Mouse (Mus musculus) MEL (cell line): Measurements from ENCODE around the gene Selenow. TPM values are rescaled to one million over a fixed set of nuclear protein-coding genes. Genes with fewer than 3 reads are reported as not detected.

Source experiments
- DNase-seq: peaks from one replicate; pipeline ENCODE4 v3.0.0; 2011; ENCODE audit warnings: low read depth, low spot score
- H3K27ac ChIP-seq: 2 replicates; pipeline ENCODE4 v1.5.1; 2012; ENCODE audit warnings: low read depth, mild to moderate bottlenecking, control low read depth, low read length, moderate library complexity; ENCODE audit not compliant: control insufficient read depth
- H3K27me3 ChIP-seq, 2 experiments: fragments of 150-350 bp in 1 of 2; sonication (generic) in 1 of 2; 2 replicates each; pipeline ENCODE4 v1.6.1; 2012; ENCODE audit warnings: low read length in 2 of 2, mild to moderate bottlenecking in 2 of 2, improper control_type of control experiment in 1 of 2, moderate library complexity in 1 of 2; ENCODE audit not compliant: insufficient read depth in 2 of 2, control insufficient read depth in 1 of 2
- H3K36me3 ChIP-seq, 2 experiments: 2 replicates each; pipeline ENCODE4 v1.6.1; 2012 to 2014; ENCODE audit warnings: low read length in 2 of 2, improper control_type of control experiment in 1 of 2, inconsistent platforms in 1 of 2, mild to moderate bottlenecking in 1 of 2; ENCODE audit not compliant: insufficient read depth in 2 of 2, control insufficient read depth in 1 of 2
- H3K4me1 ChIP-seq, 2 experiments: fragments of 150-350 bp in 1 of 2; sonication (generic) in 1 of 2; 2 replicates each; pipeline ENCODE4 v1.6.1; 2012; ENCODE audit warnings: low read length in 2 of 2, improper control_type of control experiment in 1 of 2, mild to moderate bottlenecking in 1 of 2; ENCODE audit not compliant: insufficient read depth in 2 of 2, control insufficient read depth in 1 of 2
- H3K4me3 ChIP-seq, 2 experiments: fragments of 150-350 bp in 1 of 2; sonication (generic) in 1 of 2; 2 replicates each; pipeline ENCODE4 v1.5.1; 2012; ENCODE audit warnings: low read depth in 2 of 2, low read length in 2 of 2, mild to moderate bottlenecking in 2 of 2, moderate library complexity in 2 of 2, control low read depth in 1 of 2, improper control_type of control experiment in 1 of 2; ENCODE audit not compliant: control insufficient read depth in 1 of 2, insufficient read depth in 1 of 2
- H3K79me2 ChIP-seq: 2 replicates; pipeline ENCODE4 v1.6.1; 2012; ENCODE audit warnings: mild to moderate bottlenecking, low read length, moderate library complexity; ENCODE audit not compliant: control insufficient read depth, poor library complexity, insufficient read depth
- H3K9ac ChIP-seq: 2 replicates; pipeline ENCODE4 v1.6.1; 2012; ENCODE audit warnings: low read depth, mild to moderate bottlenecking, control low read depth, low read length, moderate library complexity; ENCODE audit not compliant: control insufficient read depth, poor library complexity, severe bottlenecking
- H3K9me3 ChIP-seq: fragments of 150-350 bp; sonication (generic); replicated peaks from 2 replicates; pipeline ENCODE4 v1.6.1; 2012; ENCODE audit warnings: mild to moderate bottlenecking, low read length, improper control_type of control experiment, moderate library complexity; ENCODE audit not compliant: insufficient read depth
- BHLHE40 ChIP-seq: IDR thresholded peaks from 2 replicates; pipeline ENCODE4 v1.6.1; 2012; ENCODE audit warnings: low read depth, mild to moderate bottlenecking, inconsistent platforms, low read length, improper control_type of control experiment, borderline replicate concordance
- CHD1 ChIP-seq: IDR thresholded peaks from 2 replicates; pipeline ENCODE4 v1.6.1; 2012; ENCODE audit warnings: low read depth, mild to moderate bottlenecking, inconsistent platforms, low read length, improper control_type of control experiment
- CHD2 ChIP-seq: IDR thresholded peaks from 2 replicates; pipeline ENCODE4 v1.6.1; 2011; ENCODE audit warnings: low read length, improper control_type of control experiment
- CTCF ChIP-seq, 3 experiments: IDR thresholded peaks in 2 of 3; conservative IDR thresholded peaks in 1 of 3; 2 replicates each; pipeline ENCODE4 v1.5.1; 2011 to 2012; ENCODE audit warnings: low read length in 3 of 3, low read depth in 2 of 3, mild to moderate bottlenecking in 2 of 3, improper control_type of control experiment in 1 of 3, inconsistent platforms in 1 of 3, mixed read lengths in 1 of 3, moderate library complexity in 1 of 3; ENCODE audit not compliant: control insufficient read depth in 1 of 3, insufficient read depth in 1 of 3, poor library complexity in 1 of 3, severe bottlenecking in 1 of 3
- E2F4 ChIP-seq: IDR thresholded peaks from 2 replicates; pipeline ENCODE4 v1.6.1; 2011; ENCODE audit warnings: low read depth, low read length, improper control_type of control experiment, borderline replicate concordance
- ELF1 ChIP-seq: IDR thresholded peaks from 2 replicates; pipeline ENCODE4 v1.6.1; 2014; ENCODE audit warnings: low read depth, mild to moderate bottlenecking, inconsistent platforms, low read length, improper control_type of control experiment, moderate library complexity
- EP300 ChIP-seq, 2 experiments: IDR thresholded peaks; 2 replicates each; pipeline ENCODE4 v1.6.1; 2011; ENCODE audit warnings: improper control_type of control experiment in 2 of 2, low read length in 2 of 2, low read depth in 1 of 2, mild to moderate bottlenecking in 1 of 2
- GABPA ChIP-seq: IDR thresholded peaks from 2 replicates; pipeline ENCODE4 v1.6.1; 2012; ENCODE audit warnings: low read depth, mild to moderate bottlenecking, inconsistent platforms, low read length, improper control_type of control experiment, moderate library complexity
- JUND ChIP-seq: IDR thresholded peaks from 2 replicates; pipeline ENCODE4 v1.6.1; 2011; ENCODE audit warnings: low read depth, mild to moderate bottlenecking, improper control_type of control experiment, low read length
- KAT2A ChIP-seq: conservative IDR thresholded peaks from 2 replicates; pipeline ENCODE4 v1.6.1; 2012; ENCODE audit warnings: low read depth, low read length, improper control_type of control experiment, inconsistent platforms
- MAFK ChIP-seq: IDR thresholded peaks from 2 replicates; pipeline ENCODE4 v1.6.1; 2011; ENCODE audit warnings: low read depth, mild to moderate bottlenecking, low read length, improper control_type of control experiment, borderline replicate concordance
- MAX ChIP-seq: IDR thresholded peaks from 2 replicates; pipeline ENCODE4 v1.6.1; 2011; ENCODE audit warnings: low read length, improper control_type of control experiment
- MAZ ChIP-seq: IDR thresholded peaks from 2 replicates; pipeline ENCODE4 v1.6.1; 2012; ENCODE audit warnings: low read depth, mild to moderate bottlenecking, inconsistent platforms, low read length, improper control_type of control experiment
- MXI1 ChIP-seq: IDR thresholded peaks from 2 replicates; pipeline ENCODE4 v1.6.1; 2011; ENCODE audit warnings: mild to moderate bottlenecking, low read depth, low read length, improper control_type of control experiment
- MYB ChIP-seq: IDR thresholded peaks from 2 replicates; pipeline ENCODE4 v1.6.1; 2011; ENCODE audit warnings: mild to moderate bottlenecking, low read depth, low read length, improper control_type of control experiment
- MYC ChIP-seq: IDR thresholded peaks from 2 replicates; pipeline ENCODE4 v1.6.1; 2011; ENCODE audit warnings: low read depth, mild to moderate bottlenecking, low read length, improper control_type of control experiment, moderate library complexity
- NRF1 ChIP-seq: IDR thresholded peaks from 2 replicates; pipeline ENCODE4 v1.6.1; 2014; ENCODE audit warnings: low read depth, mild to moderate bottlenecking, inconsistent platforms, low read length, improper control_type of control experiment, moderate library complexity; ENCODE audit not compliant: poor library complexity, insufficient read depth, severe bottlenecking
- POLR2AphosphoS2 ChIP-seq: IDR thresholded peaks from 2 replicates; pipeline ENCODE4 v1.6.1; 2011; ENCODE audit warnings: low read length, improper control_type of control experiment
- POLR2AphosphoS5 ChIP-seq: IDR thresholded peaks from 2 replicates; pipeline ENCODE4 v1.6.1; 2012; ENCODE audit warnings: low read depth, borderline replicate concordance, mild to moderate bottlenecking, inconsistent platforms, low read length, moderate library complexity, mixed read lengths
- RAD21 ChIP-seq: IDR thresholded peaks from 2 replicates; pipeline ENCODE4 v1.6.1; 2011; ENCODE audit warnings: mild to moderate bottlenecking, low read depth, low read length, improper control_type of control experiment
- RCOR1 ChIP-seq: IDR thresholded peaks from 2 replicates; pipeline ENCODE4 v1.6.1; 2012; ENCODE audit warnings: low read depth, mild to moderate bottlenecking, inconsistent platforms, low read length, improper control_type of control experiment
- TAL1 ChIP-seq: IDR thresholded peaks from 2 replicates; pipeline ENCODE4 v1.6.1; 2012; ENCODE audit warnings: mild to moderate bottlenecking, inconsistent platforms, low read length, moderate library complexity, mixed read lengths
- TCF12 ChIP-seq: IDR thresholded peaks from 2 replicates; pipeline ENCODE4 v1.6.1; 2014; ENCODE audit warnings: low read depth, mild to moderate bottlenecking, inconsistent platforms, low read length, improper control_type of control experiment, moderate library complexity
- USF1 ChIP-seq: IDR thresholded peaks from 2 replicates; pipeline ENCODE4 v1.6.1; 2014; ENCODE audit warnings: low read depth, mild to moderate bottlenecking, inconsistent platforms, low read length, improper control_type of control experiment, moderate library complexity
- ZC3H11A ChIP-seq: IDR thresholded peaks from 2 replicates; pipeline ENCODE4 v1.6.1; 2012; ENCODE audit warnings: low read depth, mild to moderate bottlenecking, inconsistent platforms, low read length, improper control_type of control experiment
- ZKSCAN1 ChIP-seq: IDR thresholded peaks from 2 replicates; pipeline ENCODE4 v1.6.1; 2012; ENCODE audit warnings: low read depth, mild to moderate bottlenecking, inconsistent platforms, low read length, improper control_type of control experiment, moderate library complexity
- polyA plus RNA-seq, 2 experiments: library from polyadenylated mRNA; stranded (reverse) in 1 of 2; unstranded in 1 of 2; fragments of >175 nt in 1 of 2; fragments of >200 nt in 1 of 2; gene quantifications; 2 replicates each; pipeline versions ENCODE4 v1.2.1 to v1.2.4; 2012; ENCODE audit warnings: low replicate concordance in 2 of 2, low read depth in 1 of 2; ENCODE audit not compliant: insufficient read length in 2 of 2, insufficient read depth in 1 of 2, missing spikeins in 1 of 2
- total RNA-seq: library from RNA; depleted of rRNA; stranded (reverse); fragments of 300-350 nt; gene quantifications from 2 replicates; pipeline ENCODE4 v1.2.3, GENCODE M21; 2012

Selenow gene
- total and polyA plus RNA-seq, 3 experiments, result 13.1 to 71.2 TPM; not detected in 1

DNA sequence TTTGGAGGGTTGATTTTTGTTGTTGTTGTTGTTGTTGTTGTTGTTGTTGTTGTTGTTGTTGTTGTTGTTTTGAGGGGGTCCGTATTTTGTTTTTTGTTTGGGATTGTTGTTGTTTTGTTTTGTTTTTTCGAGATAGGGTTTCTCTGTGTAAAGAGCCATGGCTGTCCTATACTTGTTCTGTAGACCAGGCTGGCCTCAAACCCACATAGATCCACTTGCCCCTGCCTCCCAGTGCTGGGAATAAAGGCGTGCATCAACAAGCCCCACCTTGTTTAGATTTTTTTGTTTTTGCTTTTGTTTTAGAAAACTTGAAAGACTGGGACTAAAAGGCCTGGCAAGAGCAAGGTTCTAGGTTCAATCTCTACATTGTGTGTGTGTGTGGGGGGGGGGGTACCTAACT lies 40.4 kb downstream of the Selenow start:
- peaks cover 0 to 11% of the 10 kb centered on the region in 2 experiments; a peak in 3 of 4 replicates for H3K4me1 ChIP-seq
- H3K4me3 ChIP-seq, result no peak overlapping the region
- H3K9me3 ChIP-seq, result no peaks in the 10 kb centered on the region
- no peak for DNase-seq
- no peaks in the 10 kb centered on the region for H3K79me2 ChIP-seq
- TF ChIP-seq CTCF (IDR thresholded peaks at IDR 0.05 in 2 of 3, conservative IDR thresholded peaks at IDR 0.05 in 1 of 3; ENCODE audit: control insufficient read depth in 1 of 3, insufficient read depth in 1 of 3, low read depth in 2 of 3, low read length in 3 of 3, poor library complexity in 1 of 3, severe bottlenecking in 1 of 3), result no peak
- TF ChIP-seq CHD1, result no peak
- TF ChIP-seq ZC3H11A, result no peak
- no peak for TF ChIP-seq E2F4
- TF ChIP-seq MXI1, result no peak
- no peak for TF ChIP-seq POLR2AphosphoS2
- no peak for TF ChIP-seq JUND
- no peak for TF ChIP-seq MYC
- TF ChIP-seq KAT2A, result no peak
- TF ChIP-seq ELF1, result no peak
- no peak for TF ChIP-seq BHLHE40
- TF ChIP-seq MAZ, result no peak
- no peaks in the 10 kb centered on the region for H3K27me3 ChIP-seq
- H3K36me3 ChIP-seq, result peaks cover 0 to 6% of the 10 kb centered on the region in 2 experiments; a peak in 1 of 4 replicates
- no peak overlapping the region for H3K27ac ChIP-seq
- no peak overlapping the region for H3K9ac ChIP-seq

DNA sequence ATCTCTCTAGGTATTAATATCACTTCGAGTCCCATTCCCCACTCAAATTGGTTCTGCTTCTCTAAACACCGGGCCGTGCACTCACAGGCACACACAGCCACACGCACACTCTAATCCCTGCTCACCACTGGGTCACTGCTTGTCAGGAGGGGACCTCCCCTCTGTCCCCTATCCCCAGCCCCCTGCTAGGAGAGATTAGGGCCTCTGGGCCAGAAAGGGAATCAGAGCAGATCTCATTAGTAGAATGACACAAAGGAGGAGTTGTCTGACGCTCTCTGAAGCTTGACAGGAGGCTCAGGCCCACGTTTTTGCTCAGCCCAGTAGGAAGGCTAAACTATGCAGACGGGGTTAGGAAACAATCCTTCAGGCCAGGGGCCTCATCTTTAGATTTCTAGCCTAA lies 40.8 kb downstream of the Selenow start:
- H3K4me1 ChIP-seq, result peaks cover 0 to 11% of the 10 kb centered on the region in 2 experiments; a peak in 3 of 4 replicates
- no peak for TF ChIP-seq CTCF (IDR thresholded peaks at IDR 0.05 in 2 of 3, conservative IDR thresholded peaks at IDR 0.05 in 1 of 3; ENCODE audit: control insufficient read depth in 1 of 3, insufficient read depth in 1 of 3, low read depth in 2 of 3, low read length in 3 of 3, poor library complexity in 1 of 3, severe bottlenecking in 1 of 3)
- TF ChIP-seq USF1, result no peak
- no peak for TF ChIP-seq GABPA
- no peak for TF ChIP-seq BHLHE40
- TF ChIP-seq, all 39 proteins: peak for 0
- H3K4me3 ChIP-seq, result no peak overlapping the region
- no peaks in the 10 kb centered on the region for H3K9me3 ChIP-seq
- DNase-seq, result no peak
- no peaks in the 10 kb centered on the region for H3K27me3 ChIP-seq
- H3K79me2 ChIP-seq, result no peaks in the 10 kb centered on the region
- no peak overlapping the region for H3K27ac ChIP-seq
- peaks cover 0 to 6% of the 10 kb centered on the region in 2 experiments; a peak in 1 of 4 replicates for H3K36me3 ChIP-seq
- no peak overlapping the region for H3K9ac ChIP-seq

GRCm38 (mm10) chr7:15879756-15880155 lies 42.4 kb downstream of the Selenow start, which contains the start of gene Crx:
TSS of gene Crx (minus strand) at chr7:15879968.
- no peak within 1 kb of the TSS for H3K4me3 ChIP-seq
- no peaks in the 10 kb centered on the region for H3K79me2 ChIP-seq
- H3K36me3 ChIP-seq, result peaks cover 0 to 6% of the 10 kb centered on the region in 2 experiments; a peak in 1 of 4 replicates
- no peak within 1 kb of the TSS for H3K9ac ChIP-seq
- H3K4me1 ChIP-seq, result peaks cover 0 to 11% of the 10 kb centered on the region in 2 experiments; a peak in 3 of 4 replicates
- TF ChIP-seq TCF12, result no peak
- no peak for TF ChIP-seq MAZ
- TF ChIP-seq MYB, result no peak
- no peak for TF ChIP-seq MAFK
- no peak for TF ChIP-seq E2F4
- TF ChIP-seq MXI1, result no peak
- TF ChIP-seq ZC3H11A, result no peak
- TF ChIP-seq ZKSCAN1, result no peak
- no peak for TF ChIP-seq RCOR1
- TF ChIP-seq NRF1, result no peak
- TF ChIP-seq RAD21, result no peak
- no peak for TF ChIP-seq EP300 (IDR thresholded peaks at IDR 0.05; ENCODE audit: low read depth in 1 of 2, low read length in 2 of 2)
- no peak for TF ChIP-seq CHD2
- TF ChIP-seq MAX, result no peak
- TF ChIP-seq GABPA, result no peak
- TF ChIP-seq POLR2AphosphoS5, result no peak
- no peak for TF ChIP-seq TAL1
- DNase-seq, result no peak
- no peaks in the 10 kb centered on the region for H3K9me3 ChIP-seq
- H3K27ac ChIP-seq, result no peak within 1 kb of the TSS
- H3K27me3 ChIP-seq, result no peaks in the 10 kb centered on the region
